Mouse (Mus musculus) ovary, adult 10 weeks (tissue): ENCODE results near the gene Sytl4. TPM values are rescaled to one million over a fixed set of nuclear protein-coding genes. Genes with fewer than 3 reads are reported as not detected.

Experiments used
- polyA plus RNA-seq: library from polyadenylated mRNA; stranded (reverse); fragments of 350-450 nt; fragmentation: Illumina TruSeq; extraction: RNeasy Lipid Tissue Mini Kit (QIAGEN cat#74804); gene quantifications from one replicate; pipeline ENCODE4 v1.2.3, GENCODE M21; 2014

Sytl4 gene
- 121 TPM for polyA plus RNA-seq

GRCm38 (mm10) chrX:133981231-133982002, at the start of gene Sytl4:
Sytl4 (minus strand) TSS chrX:133981812.

DNA sequence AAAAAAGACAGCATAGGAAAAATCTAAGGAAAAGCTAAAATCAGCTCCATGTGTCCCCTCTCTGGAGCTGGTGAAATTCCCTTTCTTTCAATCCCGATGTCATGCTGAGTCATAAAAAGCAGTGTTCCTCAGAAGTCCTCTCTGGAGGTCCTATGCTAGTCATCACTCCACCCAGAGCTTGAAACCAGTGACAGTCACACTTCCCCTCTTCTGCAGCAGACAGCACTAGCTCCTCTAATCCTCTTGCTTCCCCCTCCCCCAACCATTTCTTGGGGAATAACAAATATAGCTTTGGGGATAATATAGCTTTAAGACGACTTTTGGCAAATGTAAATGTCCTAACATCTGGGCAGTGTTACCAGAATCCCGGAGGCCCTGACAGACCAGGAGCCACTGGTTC, 73.4 kb downstream of the Sytl4 start, which contains the start of gene Srpx2:
TSS of gene Srpx2 (plus strand) at position 166 of the 400 bp plus-strand sequence.

DNA sequence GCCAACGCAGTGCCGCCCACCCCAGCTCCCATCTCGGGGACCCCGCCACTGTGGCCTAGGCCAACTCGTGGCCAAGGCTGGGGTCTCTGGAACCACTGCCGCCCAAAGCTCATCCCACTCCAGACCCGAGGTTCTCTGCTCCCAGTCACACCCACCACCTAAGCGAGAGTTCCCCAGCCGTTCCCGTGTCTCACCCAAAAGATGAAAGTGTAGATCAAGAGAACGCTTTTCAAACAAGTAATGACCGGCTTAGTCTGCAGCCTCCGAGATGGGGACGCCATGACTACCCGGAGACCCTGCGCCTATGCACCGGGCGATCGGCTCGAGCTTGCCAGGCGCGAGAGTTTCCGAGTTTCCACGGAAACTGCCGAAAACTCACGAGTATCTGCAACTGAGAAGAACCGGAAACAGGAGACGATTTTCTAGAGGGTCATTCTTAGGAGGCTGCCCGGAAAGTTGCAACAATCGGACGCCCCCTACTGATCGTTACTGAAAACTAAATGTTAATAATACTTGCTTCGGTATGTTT, 83.5 kb downstream of the Sytl4 start, which contains the start of gene Tspan6:
TSS of gene Tspan6 (minus strand) at position 416 of the 529 bp plus-strand sequence.

Other genes with a start within 250 kb of the Sytl4 start
- gene Tnmd, start 130.8 kb downstream of the Sytl4 start, polyA plus RNA-seq = not detected
- 201 TPM for gene Tspan6, start 83.4 kb downstream of the Sytl4 start, polyA plus RNA-seq
- gene Srpx2, start 73.4 kb downstream of the Sytl4 start, polyA plus RNA-seq = 7.4 TPM
- gene Cstf2, start 77.4 kb upstream of the Sytl4 start, polyA plus RNA-seq = 104 TPM
- gene Xkrx, start 180.3 kb upstream of the Sytl4 start, polyA plus RNA-seq = 0.46 TPM
- not detected for gene Arl13a, start 205.7 kb upstream of the Sytl4 start, polyA plus RNA-seq
- 0.17 TPM for gene Nox1, start 240.1 kb upstream of the Sytl4 start, polyA plus RNA-seq